Mouse (Mus musculus): Measurements from ENCODE around the gene Gm3676.
"Not testable (repeated sequence)": the region's sequence is repeated elsewhere in the genome, so short reads cannot be mapped to it uniquely, and the experiment has no call there.

The Gm3676 gene

DNA sequence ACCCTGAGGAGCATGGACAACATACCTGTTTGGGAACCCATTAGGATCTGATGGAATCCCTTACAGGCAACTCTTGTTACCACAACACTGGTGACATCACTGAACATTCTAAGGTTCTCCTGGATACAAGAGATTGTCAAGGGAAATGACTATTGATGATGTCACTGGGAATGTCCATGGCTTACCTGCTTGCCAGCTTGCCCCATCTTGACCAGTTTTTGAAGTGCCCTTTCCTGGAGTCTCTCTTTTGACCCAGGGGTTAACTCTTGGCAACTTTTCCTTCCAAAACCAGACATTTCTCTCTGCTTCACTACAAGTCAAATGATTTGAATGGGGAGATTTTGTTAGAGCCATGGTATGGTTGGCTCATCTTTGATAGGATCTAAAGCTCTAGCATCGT is at the start of gene Gm3676:
Gm3676 (minus strand) TSS at position 101 of the 400 bp plus-strand sequence.
- DNase-seq = not testable (repeated sequence)

- DNase-seq = not testable (repeated sequence)
Measured at GRCm38 (mm10) chr14:41648176-41648575, 1.9 kb upstream of the Gm3676 start.

DNA sequence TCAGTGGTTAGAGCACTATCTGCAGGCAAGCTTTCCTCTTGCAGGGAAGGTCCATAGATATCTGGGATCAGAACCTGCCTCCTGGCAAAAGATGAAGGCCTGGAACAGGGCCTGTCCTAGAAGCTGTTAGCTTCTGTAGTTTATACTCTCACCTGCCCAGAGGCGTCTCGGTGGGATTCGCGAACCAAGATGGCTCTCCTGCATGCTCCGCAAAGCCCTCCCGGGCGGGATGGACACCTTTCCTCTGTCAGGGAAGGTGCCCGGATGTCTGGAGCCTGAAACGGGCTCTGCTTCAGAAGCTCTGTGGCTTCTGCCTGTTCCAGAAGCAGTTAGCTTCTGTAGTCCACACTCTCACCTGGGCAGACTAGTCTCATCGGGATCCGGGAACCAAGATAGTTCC is 16.1 kb downstream of the Gm3676 start:
- not testable (repeated sequence) for DNase-seq

GRCm38 (mm10) chr14:41624512-41624911 is 21.8 kb downstream of the Gm3676 start, which contains the start of gene Gm3072:
Gene Gm3072 (minus strand): TSS chr14:41624612.
- DNase-seq = not testable (repeated sequence)

- not testable (repeated sequence) for DNase-seq
Measured at GRCm38 (mm10) chr14:41622535-41622934, 23.8 kb downstream of the Gm3676 start.

- not testable (repeated sequence) for DNase-seq
Measured at GRCm38 (mm10) chr14:41610690-41611089, 35.6 kb downstream of the Gm3676 start.

DNA sequence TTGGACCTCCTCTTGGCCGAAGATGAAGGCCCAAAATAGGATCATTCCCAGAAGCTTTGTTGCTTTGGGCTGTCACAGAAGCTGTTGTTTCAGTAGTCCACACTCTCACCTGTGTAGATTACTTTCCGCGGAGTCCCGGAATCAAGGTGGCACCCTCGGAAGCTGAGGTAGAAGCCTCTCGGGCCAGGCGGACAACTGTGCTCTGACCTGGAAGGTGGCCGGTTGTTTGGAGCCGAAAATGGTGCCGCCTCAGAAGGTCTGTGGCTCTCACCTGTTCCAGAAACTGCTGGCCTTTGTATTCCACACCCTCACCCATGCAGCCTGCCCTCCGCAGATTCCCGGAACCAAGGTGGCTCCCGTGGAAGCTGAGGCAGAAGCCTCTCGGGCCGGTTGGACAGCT is 45.4 kb downstream of the Gm3676 start:
- not testable (repeated sequence) for DNase-seq
